Mouse (Mus musculus): ENCODE measurements around the gene Zbtb16.

Zbtb16 gene

DNA sequence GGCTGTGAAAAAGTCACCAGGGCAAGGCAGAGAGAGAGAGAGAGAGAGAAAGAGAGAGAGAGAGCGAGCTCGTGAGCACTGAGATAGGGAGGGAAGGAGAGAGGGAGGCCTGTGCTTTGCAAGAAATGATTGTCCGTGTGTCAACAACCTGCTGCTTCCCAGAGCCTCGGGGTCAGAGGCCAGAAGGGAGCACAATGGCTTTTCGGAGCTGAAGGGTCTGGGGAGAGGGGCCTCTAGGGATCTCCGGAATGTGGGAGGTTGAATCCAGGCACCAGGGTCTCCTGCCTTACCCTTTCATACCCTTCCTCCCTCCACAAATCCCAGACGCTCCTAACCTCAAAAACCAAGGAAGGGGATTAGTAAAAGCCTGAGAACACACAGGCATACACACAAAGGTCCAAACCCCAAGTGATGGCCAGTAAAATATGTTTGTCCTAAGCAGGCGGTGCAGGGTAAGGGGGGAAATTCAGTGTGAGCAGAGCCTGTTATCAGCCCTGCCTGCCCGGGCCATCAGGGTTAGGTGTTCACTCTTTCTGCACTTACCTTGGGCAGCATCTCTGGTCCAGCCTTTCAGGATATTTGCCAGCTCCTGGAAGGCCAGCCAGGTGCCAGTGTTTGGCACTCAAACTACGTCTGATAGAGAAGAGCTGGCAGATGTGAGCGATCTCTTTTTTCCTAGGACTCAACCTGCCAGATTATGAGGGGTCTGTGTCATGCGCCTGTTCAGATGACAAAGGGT, 139.1 kb downstream of the Zbtb16 start:
- DNase-seq, result no peak

DNA sequence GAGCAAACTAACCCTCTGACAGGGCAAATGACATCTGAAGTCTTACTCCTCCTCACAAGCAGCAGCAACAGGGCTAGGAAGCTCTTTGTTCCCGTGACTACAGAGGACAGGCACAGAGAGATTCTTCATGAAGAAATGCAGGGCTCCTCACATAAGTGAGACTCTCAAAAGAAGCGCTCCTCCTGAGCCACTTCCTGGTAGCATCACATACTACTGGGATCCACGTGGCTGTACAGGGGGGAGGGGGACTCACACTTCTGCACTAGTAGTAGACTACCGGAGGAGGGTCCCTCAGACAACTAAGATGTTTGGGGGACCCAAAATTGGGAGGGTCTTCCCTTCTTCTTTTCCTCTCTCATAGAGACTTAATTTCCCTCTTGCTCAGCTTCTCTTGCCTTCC, 139.7 kb downstream of the Zbtb16 start:
- DNase-seq, result no peak

DNA sequence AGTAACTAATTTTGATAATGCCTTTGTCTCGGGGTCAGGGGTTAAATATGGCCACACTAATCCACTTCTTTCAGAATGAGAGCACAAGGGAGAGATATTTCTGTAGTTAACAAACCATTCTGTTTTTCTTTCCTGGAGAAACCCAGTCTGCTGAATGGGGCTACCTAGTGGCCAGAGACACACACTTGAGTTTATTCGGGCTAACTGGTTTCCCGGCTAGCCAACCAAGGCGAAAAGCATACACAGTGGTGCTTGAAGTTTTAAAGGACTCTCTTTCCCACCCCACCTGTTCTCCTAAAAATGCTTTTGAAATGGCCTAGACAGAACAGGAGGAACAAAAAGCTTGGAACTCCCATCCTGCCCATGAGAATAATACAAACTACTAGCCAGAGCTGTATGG, 140.2 kb downstream of the Zbtb16 start:
- DNase-seq, result no peak

DNA sequence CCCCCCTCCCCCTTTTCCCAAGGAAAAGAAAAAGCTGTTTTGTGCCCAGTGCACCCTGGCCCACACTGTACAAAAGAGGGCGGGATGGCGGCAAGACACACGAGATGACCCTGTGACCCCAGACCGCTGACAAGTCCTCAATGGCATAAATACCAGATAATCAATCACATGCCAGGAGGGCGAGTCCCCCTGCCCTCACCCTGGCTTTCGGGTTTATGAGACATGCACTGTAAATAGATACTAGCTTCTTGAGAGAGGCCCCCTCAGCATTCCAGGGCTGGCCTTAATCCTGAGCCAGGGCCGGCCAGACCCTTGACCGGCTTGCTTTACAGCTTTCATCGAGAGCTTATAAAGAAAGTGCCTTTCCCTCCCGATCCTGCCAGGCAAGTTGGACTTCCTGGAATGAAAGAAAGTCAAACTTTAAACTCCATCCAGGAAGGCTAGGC, 141.4 kb downstream of the Zbtb16 start:
- peak; percentile 35 for DNase-seq

DNA sequence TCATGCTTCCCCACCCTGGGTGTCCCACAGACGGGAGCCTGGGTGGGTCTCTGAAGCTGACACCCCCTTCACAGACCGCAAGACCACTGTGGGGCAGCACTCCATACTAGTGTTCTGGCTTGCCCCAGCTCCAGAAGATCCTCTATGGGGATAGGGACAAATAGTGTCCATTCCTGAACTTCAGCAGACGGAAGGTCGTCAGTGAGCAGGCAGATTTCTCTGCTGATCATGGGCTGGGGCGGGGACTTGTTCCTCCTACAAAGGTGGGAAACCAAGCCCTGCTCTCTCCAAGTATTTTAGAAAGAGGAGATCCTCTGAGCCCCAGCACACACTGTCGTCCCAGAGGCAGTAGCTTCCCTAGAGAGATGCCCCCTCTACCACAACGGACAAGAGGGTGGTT, 142.3 kb downstream of the Zbtb16 start:
- no peak for DNase-seq

DNA sequence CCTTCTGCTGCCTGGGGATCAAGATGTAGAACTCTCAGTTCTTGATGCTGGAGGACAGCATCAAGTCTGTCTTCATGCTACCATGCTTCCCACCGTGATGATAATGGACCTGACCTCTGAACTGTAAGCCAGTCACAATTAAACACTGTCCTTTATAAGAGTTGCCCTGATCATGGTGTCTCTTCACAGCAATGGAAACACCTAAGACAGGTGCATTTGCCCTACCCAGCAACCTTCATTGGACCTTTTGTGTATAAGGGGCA, 146.4 kb downstream of the Zbtb16 start:
- no peak for DNase-seq

DNA sequence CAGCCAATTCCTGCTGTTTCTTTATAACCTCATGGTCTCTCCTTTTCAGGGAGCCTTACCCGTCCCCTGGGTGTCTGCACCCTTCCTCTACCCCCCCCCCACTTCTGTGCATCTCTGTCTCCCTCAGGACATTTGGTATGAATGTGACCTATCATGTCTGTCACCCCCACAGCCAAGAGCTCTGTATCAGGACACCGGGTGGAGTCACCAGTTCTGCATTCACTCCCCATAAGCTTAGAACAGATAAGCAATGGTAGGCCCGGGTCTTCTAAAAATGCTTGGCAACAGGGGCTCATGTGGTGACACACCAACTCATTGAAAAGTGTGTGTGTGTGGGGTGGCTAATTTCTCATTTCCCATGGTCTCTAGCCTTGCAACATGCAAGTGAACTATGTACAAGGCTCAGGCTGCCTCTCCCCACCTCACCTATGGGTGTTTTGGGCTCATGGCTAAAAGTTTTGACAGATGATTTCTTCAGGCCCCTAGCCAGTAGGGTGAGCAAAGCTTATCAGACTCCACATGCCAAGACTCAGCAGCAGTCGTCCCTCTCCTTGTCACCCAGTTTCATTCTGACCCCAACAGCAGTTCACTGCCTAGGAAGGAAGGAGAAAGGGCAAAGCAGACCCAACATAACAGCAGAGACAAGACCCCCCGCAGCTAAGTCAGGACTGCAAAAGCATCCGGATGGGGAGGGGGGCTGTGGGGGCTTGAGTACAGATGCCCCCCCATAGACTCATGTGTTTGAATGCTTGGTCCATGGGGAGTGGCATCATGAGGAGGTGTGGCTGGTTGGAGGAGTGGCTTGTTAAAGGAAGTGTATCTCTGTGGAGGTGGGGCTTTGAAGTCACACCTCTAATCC, 146.9 kb downstream of the Zbtb16 start:
- no peak for DNase-seq

DNA sequence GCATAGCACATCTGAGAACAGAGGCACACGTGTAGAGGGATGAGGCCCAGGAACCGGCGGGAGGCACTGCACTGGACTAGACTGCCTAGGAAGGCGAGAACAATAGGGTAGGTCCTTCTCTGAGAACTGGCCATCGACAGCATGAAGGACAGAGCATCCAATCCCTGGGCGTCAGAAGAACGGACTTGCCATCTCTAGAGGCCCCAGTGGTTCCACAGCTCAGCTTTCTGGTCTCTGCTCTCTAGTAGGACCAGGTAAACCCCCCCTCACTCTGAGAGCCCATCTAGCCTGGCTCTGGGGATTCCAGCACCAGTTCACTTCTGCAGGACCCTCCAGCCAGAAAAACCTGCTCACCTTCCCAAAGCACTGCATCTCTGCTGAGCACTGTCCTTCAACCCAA, 148.1 kb downstream of the Zbtb16 start:
- DNase-seq, result no peak

DNA sequence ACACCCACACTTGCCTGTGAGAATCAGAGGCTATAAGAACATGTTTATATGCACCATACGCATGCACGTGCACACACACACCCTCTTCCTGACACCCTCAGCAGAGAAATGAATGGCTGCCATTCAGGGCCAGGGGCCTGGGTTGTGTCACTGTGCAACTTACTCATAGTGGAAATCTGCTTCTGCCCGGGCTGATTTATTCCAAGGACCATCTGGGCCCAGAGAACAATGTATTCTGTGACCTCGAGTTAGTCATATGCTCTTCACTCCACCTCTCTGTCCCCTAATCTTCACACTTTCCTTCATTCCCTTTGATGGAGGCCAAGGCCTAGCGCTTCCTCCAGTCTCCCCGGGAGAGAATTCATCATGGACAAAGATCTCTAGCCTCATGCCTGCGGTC, 150.3 kb downstream of the Zbtb16 start:
- DNase-seq, result no peak

DNA sequence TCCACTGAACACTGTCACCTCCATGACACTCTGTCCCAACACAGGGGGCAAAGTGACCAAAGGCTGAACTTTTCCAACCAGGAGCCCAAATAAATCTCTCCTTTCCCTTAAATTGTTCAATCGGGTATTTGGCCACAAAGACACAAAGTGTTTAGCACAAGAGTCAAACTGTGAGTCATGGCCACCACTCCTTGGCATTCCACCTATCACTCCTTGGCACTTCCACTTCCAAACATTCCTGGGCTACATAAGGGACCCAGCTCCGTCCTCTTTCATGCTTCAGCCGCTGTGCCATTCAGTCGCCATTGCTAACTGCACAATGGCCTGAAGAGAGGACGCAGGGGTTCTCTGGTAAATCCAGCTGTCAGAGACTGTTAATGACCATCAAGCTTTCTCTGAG, 151.9 kb downstream of the Zbtb16 start:
- DNase-seq, result no peak

DNA sequence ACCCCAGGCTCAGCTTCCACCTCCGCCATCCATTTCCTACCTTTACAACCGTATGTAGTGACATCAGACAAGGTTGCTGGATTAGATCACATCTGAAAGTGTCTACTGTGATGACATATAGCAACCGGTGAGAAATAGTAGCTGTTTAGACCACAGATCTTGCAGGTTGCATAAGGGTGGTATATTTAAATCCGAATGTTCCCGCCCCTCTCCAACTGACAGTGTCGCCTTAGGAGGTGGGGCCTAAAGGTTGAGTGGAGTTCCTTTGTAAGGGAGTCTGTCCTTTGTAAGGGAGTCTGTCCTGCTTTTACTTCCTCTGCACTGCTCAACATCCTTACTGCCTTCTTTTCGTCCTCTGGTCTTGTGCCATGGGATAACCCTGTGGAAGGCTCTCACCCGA, 154.8 kb downstream of the Zbtb16 start:
- no peak for DNase-seq

DNA sequence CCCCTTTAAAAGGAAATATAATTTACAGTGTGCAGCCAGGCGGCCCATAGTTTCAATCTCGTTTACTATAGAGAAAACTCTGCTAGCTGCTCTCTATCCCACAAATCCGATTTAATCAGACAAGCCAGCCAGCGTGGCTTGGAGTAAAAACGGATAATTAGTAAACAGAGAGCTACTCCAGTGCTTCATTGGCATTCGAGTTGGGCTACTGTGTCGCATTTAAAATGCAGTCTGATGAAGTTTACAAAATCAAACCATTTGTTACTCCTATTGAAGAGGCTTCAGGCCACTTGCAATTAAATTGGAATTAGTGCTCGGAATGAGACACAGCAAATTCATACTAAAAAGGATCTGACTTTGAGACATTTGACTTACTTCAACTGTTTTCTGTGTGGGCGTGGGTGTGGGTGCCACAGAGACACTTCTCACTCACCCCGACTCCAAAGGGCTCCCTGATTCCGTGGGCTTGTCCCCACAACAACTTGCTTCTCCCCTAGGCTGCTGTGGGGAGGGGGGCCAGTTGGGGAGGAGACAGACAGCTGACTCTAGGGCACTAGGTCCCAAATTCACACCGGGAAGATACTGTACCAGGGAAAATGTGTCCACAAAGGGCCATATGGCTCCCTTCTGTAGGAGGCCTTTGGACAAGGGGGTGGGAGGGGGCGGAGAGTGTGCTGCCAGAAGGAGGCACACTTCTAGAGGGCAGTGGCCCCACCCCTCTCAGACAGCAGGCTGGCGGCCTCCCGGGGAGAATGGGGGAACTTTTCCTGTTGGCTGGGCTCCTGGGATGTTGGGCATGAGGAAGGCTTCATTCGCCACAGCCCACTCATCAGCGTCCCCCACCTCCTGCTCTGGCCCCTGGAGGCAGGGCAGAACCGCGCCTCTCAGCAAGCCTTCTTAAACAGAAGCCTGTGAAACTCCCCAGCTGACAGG, 157.3 kb downstream of the Zbtb16 start:
- peak; percentile 23 for DNase-seq

DNA sequence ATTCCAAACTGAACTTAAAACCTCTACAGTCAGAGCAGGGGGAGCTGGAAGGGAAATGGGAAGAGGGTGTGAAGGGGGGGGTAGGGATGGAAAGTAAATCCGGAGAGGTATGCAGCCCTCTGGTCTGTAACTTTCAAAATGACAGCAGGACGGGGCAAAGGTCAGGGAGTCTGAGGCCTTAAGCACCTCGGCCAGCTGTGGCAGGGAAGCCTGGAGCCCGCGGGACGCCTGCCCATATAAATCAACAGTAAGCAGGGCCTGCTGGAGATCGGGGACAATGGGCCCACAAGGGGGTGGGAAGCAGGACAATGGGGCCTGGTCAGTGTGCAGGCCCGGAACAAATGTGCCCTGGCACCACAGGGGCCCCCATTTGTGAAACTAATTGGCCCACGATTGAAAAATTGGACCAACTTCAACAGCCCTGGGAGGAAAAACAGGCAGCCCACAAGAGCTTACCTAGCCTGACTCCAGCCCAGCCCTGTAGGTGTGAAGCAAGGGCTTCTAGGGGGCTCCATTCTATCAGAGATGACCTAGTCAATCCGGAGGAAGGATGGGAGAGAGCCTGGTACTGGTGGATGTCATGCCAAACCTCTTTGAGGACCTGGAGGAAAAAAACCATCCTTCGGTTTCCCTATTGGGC, 160.8 kb downstream of the Zbtb16 start:
- DNase-seq, result peak; percentile 60

DNA sequence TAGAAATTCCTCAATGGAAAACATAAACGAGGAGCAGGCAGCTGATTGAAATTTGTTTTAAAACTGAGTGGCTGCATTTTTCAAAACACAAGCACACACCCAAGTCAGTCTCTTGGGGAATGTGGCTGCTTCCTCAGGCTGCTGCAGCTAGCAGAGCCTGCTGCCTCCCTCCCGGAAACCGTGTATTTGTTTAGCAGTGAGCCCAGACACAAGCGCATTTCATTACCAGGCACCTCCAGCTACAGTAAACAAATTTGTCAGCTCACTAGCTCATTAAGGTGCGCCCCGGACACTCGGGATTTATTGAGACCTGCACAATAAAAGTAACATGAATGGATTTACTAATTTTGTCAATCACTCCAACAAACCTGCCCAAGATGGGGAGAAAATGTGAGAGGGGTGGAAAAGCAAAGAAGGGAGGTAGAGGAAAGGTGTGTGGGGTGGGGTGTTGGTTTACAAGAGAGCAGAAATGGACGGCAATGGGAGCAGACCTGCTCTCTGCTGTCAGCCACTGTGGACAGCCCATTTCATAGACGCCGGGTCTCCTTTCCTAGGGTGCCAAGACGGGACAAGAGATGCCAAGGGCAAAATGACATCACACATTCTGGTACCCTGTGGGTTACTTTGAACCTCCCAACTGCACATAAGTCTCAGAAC, 161.5 kb downstream of the Zbtb16 start:
- DNase-seq, result peak; percentile 70

DNA sequence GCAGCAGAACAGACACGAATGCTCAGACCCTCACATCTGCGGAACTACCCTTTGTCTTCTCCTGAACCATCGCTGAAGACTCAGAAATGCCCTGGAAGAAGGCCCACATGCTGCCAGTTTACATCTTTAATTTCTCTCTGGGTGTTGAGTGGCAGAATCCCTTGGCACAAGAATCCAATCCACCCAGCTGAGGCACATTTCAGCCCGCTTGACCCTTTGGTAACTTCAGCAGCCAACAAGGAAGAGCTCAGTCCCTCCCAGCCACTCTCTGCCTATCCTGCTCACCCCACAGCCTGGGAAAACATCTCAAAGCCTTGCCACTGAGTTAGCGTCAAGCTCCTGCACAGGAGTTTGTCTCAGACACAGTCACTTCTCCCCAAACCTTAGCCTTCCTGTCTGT, 162.2 kb downstream of the Zbtb16 start:
- DNase-seq, result no peak

DNA sequence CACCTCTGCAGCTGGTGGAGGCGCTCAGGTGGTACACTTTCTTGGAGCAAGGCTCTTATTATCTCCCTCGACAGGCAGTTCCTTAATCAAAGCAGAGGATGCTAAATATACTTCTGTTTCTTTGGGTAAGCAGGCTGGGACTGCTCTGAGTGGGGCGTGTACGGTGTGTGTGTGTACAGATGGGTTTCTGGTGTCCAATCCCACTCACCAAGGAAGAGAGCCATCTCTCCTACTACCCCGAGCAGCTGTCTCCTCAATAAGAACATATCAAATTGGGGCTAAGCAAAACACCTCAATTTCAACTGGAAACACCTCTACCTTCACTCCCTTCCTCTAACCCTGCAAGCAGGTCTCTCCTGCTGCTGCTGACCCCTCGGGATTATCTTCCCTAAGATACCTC, 162.8 kb downstream of the Zbtb16 start:
- DNase-seq, result no peak

DNA sequence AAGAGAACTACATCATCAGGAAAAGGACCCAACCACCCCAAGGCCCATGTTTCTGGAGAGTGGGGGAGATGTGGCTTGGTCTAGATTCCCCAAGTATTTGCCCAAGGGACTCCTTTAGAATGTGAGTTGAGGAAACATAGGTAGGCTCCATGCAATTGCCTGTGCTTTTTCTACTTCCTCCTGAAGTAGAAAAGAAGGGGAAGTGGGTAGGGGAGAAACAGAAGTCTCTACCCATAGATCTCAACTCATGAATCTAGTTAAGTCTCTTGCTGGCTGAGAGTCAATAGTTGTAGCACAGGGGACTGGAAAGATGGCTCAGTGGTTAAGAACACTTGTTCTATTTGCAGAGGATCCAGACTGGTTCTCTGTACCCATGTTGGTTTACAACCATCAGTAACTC, 164.2 kb downstream of the Zbtb16 start:
- DNase-seq, result no peak

DNA sequence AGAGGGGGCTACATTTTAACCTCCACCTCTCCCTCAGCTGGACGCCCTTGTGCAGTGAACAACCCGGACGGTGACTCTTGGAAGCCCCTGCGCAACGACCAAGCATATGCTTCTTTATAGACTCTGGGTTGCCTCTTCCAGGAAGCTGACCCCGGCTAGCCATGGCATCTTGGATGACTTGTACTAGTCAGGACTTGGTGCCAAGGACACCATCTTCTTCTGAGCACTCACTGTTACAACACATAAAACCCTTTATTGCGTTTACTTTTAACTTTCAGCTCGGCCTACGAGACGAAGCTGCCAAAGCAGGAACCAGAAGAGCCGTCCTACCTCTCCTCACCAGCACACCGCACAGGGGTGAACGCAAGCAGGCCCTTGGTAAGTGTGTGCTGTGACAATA, 165.9 kb downstream of the Zbtb16 start:
- DNase-seq, result no peak

DNA sequence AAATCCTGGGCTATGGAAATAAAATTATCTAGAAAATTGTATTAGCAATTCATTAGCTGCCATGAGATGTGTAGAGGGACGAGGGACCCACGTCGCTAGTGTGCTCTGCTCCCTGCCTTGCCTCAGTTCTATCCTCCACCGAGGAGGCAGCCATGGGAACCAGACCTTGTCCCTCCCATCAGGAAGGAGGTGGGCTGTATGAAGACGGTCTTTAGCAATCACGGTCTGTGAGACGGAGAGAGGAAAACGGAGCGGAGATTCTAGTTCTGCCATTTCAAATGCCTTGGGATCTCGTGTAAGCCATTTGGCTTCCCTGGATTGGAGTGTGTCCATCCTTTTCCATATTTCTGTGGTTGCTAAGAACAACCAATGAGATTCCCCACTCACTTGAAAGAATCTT, 166.3 kb downstream of the Zbtb16 start:
- no peak for DNase-seq

DNA sequence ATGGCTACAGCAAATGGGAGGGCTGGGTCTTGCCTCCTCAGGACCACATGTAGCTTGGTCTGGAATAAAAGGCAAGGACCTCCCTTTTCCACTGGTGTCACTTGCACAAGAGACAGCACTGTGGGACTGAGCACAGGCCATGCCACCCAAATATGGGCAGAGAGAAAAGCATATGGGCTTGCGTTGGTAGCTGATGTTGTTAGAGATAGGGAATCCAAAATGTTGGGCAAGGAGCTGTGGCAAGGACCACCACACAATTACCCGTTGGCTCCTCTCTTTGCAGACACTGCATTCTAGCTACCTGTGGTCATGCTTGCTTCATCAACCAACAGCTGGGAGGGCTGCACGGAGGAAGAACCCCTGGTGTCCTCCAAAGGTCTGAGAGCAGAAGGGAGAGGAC, 169.3 kb downstream of the Zbtb16 start:
- DNase-seq, result no peak

DNA sequence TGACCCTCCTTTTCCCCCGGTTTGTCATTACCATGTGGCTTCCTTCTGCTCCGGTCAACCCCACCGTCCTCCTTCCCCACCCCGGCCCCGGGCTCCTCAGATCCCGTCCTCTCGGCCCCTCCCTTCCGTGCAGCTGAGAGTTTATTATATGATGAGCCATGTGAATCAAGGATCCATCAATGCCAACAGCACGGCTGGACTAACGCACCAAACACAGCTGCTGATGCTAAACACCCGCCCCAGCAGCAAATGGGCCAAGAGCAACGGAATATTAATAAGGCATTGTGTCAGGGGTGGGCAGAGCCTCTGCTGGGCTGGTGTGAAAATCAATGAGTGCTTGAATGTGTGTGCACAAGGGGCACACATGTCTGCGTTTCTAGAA, 173.0 kb downstream of the Zbtb16 start:
- no peak for DNase-seq

DNA sequence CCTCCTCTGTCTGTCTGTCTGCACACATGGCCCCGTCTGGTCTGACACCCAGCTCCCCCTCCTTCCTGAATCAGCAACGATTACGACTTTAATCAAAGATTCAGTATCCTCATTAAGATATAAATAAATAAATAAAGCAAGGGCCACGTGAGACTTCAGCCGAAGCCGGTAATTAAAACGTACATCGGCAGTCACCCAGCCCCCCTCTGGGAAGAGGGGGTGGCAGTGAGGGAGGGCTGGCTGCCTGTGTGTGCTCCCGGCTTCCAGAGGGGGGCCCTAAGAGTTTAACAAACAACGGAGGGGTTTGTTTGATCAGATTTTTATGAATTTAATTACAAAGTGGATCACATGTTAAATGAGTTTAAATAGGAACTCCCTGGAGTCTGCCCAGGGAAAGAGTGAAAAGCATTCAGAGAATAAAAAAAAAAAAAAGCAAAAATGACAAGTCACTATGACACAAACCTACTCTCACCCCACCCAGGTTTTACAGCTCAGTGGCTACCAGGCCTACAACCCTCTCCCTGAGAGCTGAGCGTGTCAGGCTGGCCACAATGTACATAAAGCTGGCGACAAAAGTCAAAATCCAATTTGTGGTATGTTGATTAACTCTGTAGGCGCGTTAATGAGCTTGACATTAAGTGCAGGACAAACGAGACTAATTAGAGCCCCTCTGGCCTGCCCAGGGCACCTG, 173.5 kb downstream of the Zbtb16 start:
- DNase-seq, result no peak

Data from kidney, postnatal 14 days (tissue).